Mouse (Mus musculus) CD4-positive helper T cell, adult 2 months (primary cell): ENCODE data around the gene Htr7.

Experiments
- DNase-seq: peaks from one replicate; pipeline ENCODE4 v3.0.0-alpha.2; 2012; ENCODE audit warnings: low read depth, missing footprints, low spot score

The Htr7 gene

GRCm38 (mm10) chr19:35957656-35958055 lies 99.7 kb downstream of the Htr7 start:
- DNase-seq: no peak

- no peak for DNase-seq
These were observed 101.6 kb downstream of the Htr7 start for GRCm38 (mm10) chr19:35955698-35956097.

GRCm38 (mm10) chr19:35949888-35950287 lies 107.4 kb downstream of the Htr7 start:
- DNase-seq: no peak

GRCm38 (mm10) chr19:35924961-35925495 lies 132.3 kb downstream of the Htr7 start:
- no peak for DNase-seq

- DNase-seq: no peak
These were observed 132.9 kb downstream of the Htr7 start for GRCm38 (mm10) chr19:35924418-35924817.
